Mouse (Mus musculus): ENCODE results near the gene Pde4d.

Gene Pde4d

GRCm38 (mm10) chr13:109474344-109474743 is 1024.6 kb downstream of the Pde4d start:
- in situ Hi-C loops (cut with MboI, MseI): no loop called here

GRCm38 (mm10) chr13:109481446-109481845 is 1031.7 kb downstream of the Pde4d start:
- in situ Hi-C loops (cut with MboI, MseI): no loop called here

- in situ Hi-C loops (cut with MboI, MseI): loop anchor here (5.0 kb wide), 1 partner anchor 51 kb away; no protein-coding TSS in a partner anchor
Observed at GRCm38 (mm10) chr13:109486166-109486565, 1036.4 kb downstream of the Pde4d start.

GRCm38 (mm10) chr13:109487378-109487777 is 1037.6 kb downstream of the Pde4d start:
- in situ Hi-C loops (cut with MboI, MseI): loop anchor here (5.0 kb wide), 1 partner anchor 50 kb away; no protein-coding TSS in a partner anchor

GRCm38 (mm10) chr13:109490853-109491252 is 1041.1 kb downstream of the Pde4d start:
- in situ Hi-C loops (cut with MboI, MseI): no loop called here

GRCm38 (mm10) chr13:109491829-109492228 is 1042.1 kb downstream of the Pde4d start:
- in situ Hi-C loops (cut with MboI, MseI): no loop called here

DNA sequence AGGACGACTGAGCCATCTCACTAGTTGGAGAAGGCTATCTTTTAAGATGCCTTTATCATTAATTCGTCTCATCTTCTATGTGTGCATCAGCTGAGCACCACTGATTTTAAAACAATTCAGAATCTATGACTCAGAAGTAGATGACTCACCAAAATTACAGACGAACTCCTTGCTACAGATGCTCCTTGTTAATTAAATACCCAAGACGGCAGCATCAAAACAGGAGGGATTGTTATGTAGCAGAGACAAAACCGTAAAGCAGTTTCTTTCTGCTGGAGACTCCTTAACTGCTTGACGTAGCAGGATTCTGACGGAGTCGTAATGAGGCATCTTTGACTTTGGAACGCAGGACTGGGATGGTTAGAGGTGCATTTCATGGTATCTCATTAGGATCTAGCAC is 1050.6 kb downstream of the Pde4d start:
- in situ Hi-C loops (cut with MboI, MseI): no loop called here

GRCm38 (mm10) chr13:109502796-109503195 is 1053.0 kb downstream of the Pde4d start:
- in situ Hi-C loops (cut with MboI, MseI): no loop called here

- in situ Hi-C loops (cut with MboI, MseI): no loop called here
Observed at GRCm38 (mm10) chr13:109506754-109507153, 1057.0 kb downstream of the Pde4d start.

GRCm38 (mm10) chr13:109508472-109508871 is 1058.7 kb downstream of the Pde4d start:
- in situ Hi-C loops (cut with MboI, MseI): no loop called here

GRCm38 (mm10) chr13:109518194-109518593 is 1068.4 kb downstream of the Pde4d start:
- in situ Hi-C loops (cut with MboI, MseI): no loop called here

- in situ Hi-C loops (cut with MboI, MseI): no loop called here
Observed at GRCm38 (mm10) chr13:109519485-109519884, 1069.7 kb downstream of the Pde4d start.

DNA sequence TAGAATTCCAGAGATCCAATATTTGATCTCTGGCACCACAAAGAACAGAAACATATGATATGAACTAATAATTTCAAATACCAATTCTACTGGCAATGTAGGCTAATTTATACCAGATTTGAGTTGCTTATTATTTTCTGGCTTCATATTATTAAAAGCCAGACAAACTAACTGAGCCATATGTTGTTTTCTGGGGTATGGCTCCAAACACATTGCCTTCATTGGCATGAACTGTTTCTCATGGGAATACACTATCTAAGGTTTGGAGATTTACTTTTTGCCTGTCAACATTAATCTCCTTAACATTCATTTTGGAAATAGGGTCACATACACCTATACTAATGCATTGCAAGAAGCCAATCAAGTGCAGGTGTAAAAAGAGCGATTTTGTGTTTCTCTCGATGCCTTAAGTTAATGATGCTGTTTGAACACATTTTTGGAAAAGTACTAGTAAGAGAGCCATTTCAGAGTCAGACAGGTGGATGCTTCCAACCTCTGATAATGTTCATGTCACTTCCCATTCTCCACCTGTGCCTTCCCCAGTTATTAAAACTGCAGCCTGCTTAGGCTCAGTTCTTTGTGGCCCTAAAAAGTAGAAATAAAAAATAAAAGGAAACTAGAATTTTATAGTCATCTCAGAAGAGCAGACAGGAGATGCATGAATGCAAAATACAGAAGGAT is 1070.4 kb downstream of the Pde4d start:
- in situ Hi-C loops (cut with MboI, MseI): no loop called here

DNA sequence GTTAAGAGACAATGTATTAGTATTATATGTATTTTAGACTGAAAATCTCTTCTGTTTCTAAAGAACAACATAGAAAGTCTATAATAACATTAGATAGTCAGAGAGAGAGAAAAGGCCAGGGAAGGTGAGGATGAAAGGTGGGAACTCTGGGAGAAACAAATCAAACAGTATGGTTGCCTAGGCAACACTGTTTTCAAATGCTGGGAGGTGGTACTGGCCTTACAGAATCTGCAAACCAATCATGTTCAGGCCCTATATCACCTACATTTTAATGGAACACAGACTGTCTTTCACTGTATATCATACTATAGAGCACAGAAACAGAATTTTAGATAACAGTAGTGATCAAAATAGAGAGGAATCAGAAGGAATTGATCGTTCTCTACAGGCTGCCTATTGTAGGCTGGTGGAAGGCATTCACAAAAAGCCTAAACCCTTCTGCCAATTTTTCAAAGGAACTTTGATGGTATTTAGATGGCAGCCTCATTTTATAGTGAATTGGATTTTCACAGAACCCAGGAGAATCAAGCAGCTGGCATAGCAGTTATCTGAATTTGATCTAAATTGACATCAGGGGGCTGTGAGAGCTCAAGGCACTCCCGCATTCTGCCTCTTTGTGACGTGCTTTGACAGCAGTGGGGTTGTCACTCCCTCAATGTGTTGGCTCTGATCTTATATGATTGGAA is 1084.2 kb downstream of the Pde4d start:
- in situ Hi-C loops (cut with MboI, MseI): loop anchor here (10.0 kb wide), 1 partner anchor 1099 kb away; no protein-coding TSS in a partner anchor

GRCm38 (mm10) chr13:109534709-109535284 is 1085.0 kb downstream of the Pde4d start:
- in situ Hi-C loops (cut with MboI, MseI): loop anchor here (5.0 to 10.0 kb wide), 2 partner anchors 47 to 1100 kb away; no protein-coding TSS in a partner anchor

DNA sequence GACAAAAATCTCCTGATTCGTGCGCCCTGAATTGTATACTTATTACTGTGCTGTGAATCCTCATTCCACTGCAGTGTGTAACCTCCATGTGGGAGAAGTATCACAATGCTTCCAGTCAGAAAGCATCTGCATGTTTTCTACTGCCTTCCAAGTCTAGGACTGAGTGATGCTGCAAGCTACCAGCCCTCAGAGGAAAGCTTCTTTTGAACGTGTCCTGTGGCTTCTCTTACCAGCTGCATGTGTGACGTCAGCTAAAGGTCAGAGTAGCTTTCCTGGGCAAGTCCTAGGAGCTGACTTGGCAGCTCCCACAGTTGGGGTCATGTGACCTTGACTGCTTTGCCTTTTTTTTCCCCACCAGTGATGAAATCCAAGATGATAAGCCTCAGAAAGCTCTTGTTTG is 1086.9 kb downstream of the Pde4d start:
- in situ Hi-C loops (cut with MboI, MseI): loop anchor here (5.0 to 10.0 kb wide), 2 partner anchors 49 to 1102 kb away; no protein-coding TSS in a partner anchor

DNA sequence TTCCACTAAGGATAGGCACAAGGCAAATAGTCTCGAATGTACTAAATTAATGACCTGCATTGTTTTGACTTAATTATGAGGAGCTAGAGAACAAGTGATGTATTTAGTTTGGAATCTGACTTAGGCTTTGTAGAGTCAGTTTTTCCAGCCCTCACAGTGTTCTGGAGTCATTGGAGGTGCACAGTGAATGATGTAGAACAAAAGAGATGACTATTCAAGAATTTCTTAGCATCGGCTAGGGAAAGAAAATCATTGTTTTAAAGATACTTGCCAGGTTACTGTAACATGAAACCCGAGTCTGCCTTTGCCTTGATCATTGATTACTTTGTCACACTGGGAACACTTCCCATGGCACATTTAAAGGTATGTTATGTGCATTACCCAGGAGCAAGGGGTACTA is 1089.6 kb downstream of the Pde4d start:
- in situ Hi-C loops (cut with MboI, MseI): loop anchor here (5.0 to 10.0 kb wide), 2 partner anchors 52 to 1105 kb away; no protein-coding TSS in a partner anchor

DNA sequence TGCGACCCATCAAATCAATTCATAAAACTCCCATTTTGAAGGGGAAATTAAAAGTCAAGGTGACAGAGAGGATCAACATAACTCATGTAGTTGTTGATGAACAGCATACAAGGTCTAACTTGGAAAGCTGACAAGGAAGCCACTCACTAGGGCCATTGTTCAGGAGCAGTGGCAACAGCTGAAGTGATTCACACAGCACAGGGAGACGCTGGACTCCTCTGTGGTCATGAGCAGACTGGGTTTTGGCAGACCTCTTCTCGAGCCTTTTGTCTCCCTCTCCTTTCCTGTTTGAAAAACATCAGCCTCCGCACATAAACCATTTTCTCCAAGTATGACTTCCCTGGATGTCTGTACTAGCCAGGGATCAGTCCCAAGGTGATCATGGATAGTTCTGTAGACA is 1094.9 kb downstream of the Pde4d start:
- in situ Hi-C loops (cut with MboI, MseI): loop anchor here (5.0 kb wide), 1 partner anchor 307 kb away; no protein-coding TSS in a partner anchor

DNA sequence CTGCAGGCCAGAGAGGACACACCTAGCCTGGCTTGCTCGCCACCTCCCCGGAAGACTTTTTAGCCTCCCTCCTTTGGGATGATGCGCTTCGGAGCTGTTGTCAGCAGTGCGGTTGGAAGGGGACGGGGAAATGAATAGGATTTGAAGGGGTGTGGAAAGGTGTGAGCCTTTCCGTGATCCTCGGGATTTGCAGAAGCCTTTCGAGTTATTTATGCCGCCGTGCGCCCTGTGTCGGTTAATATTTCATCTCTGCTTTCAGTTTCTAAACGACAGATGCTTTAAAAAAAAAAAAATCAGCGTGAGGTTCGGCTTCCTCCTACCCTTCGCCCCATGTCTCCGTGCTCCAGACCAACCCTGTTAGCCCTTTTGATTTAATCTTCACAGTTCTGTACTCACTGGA is 1096.6 kb downstream of the Pde4d start:
- in situ Hi-C loops (cut with MboI, MseI): loop anchor here (5.0 kb wide), 1 partner anchor 309 kb away; no protein-coding TSS in a partner anchor

GRCm38 (mm10) chr13:109547006-109547587 is 1097.3 kb downstream of the Pde4d start:
- in situ Hi-C loops (cut with MboI, MseI): loop anchor here (5.0 kb wide), 1 partner anchor 310 kb away; no protein-coding TSS in a partner anchor

GRCm38 (mm10) chr13:109547700-109548099 is 1098.0 kb downstream of the Pde4d start:
- in situ Hi-C loops (cut with MboI, MseI): loop anchor here (5.0 kb wide), 1 partner anchor 310 kb away; no protein-coding TSS in a partner anchor

GRCm38 (mm10) chr13:109548263-109548662 is 1098.5 kb downstream of the Pde4d start:
- in situ Hi-C loops (cut with MboI, MseI): loop anchor here (5.0 kb wide), 1 partner anchor 311 kb away; no protein-coding TSS in a partner anchor

Measured in regulatory T cell (primary cell).